In the genomic region with DNA sequence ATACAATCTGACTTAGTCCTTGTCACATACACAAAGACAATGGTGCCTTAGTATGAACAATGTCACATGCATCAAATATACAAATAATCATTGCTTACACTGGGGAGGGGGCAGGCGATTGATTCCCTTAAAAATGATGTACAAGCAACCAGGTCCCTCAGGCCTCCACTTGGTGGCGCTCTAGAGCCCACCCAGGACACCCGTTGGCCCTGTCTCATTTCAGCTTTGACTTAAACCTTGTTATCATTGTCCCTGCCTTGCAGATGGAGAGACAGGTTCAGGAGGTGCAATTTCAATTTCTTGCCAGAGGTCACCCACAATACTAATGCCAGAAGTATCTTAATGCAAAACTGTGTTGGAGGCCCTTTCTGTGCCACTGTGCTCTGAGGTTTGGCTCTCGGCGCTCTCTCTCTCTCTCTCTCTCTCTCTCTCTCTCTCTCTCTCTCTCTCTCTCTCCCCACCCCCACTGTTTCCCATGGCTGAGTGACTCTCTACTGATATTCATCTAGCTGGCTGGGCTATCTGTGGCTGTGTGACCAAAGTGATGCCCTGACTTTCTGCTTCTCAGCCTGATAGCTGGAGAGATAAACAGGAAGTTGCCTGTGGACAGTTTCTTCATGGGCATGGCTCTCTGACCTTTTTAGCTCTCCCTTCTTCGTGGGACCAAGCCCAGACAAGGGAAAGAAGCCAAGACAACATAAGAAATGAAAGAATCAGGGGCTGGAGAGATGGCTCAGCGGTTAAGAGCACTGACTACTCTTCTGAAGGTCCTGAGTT, we compare ENCODE assay signal across 10 mouse cellular contexts. TPM values are rescaled to one million over a fixed set of nuclear protein-coding genes. Genes with fewer than 3 reads are reported as not detected.
DNase-seq lines count a peak whose midpoint lies in the region; ATAC-seq lines count a peak whose summit lies in the region.
"Had no signal": no experiment of that assay in that cellular context is flagged by ENCODE, and none has a peak within 500 bp of the region (broad histone marks: within the 10 kb centered on the region; RNA-seq: fewer than 3 reads in every experiment).

No protein-coding gene starts in this region.

- no peak overlapping the region for H3K4me2 ChIP-seq in hindbrain, embryonic 14.5 days (replicated peaks)
- H3K4me2 ChIP-seq in embryonic facial prominence, embryonic 14.5 days (ENCODE audit: low read depth, low read length): no peak overlapping the region

- no peaks in the 10 kb centered on the region for H3K9me3 ChIP-seq in hindbrain, embryonic 10.5 days
- no peaks in the 10 kb centered on the region for H3K9me3 ChIP-seq in hindbrain, embryonic 14.5 days (ENCODE audit: control insufficient read depth, low read length)
- no peaks in the 10 kb centered on the region for H3K9me3 ChIP-seq in embryonic facial prominence, embryonic 14.5 days (ENCODE audit: control insufficient read depth, low read length)

- H3K27ac ChIP-seq in hindbrain, embryonic 10.5 days: peak overlapping the region; percentile 64
- H3K27ac ChIP-seq in hindbrain, embryonic 14.5 days: no peak overlapping the region
- H3K27ac ChIP-seq in embryonic facial prominence, embryonic 14.5 days (replicated peaks; ENCODE audit: low read depth, low read length): peak overlapping the region; percentile 79; the same call in 1 of the 2 replicates

- peak; percentile 68 for DNase-seq in hindbrain, embryonic 10.5 days (ENCODE audit: low spot score)
- no peak for DNase-seq in hindbrain, embryonic 14.5 days (ENCODE audit: low spot score)
- peak; percentile 75 for DNase-seq in A20 (ENCODE audit: low read depth, low spot score)
- peak; percentile 73 for DNase-seq in R1 (ENCODE audit: low read depth, low spot score)
- no peak for DNase-seq in embryonic facial prominence, embryonic 14.5 days (ENCODE audit: low spot score)
- DNase-seq in layer of hippocampus, adult 9-11 months: peak; percentile 43
- no peak for DNase-seq in right cerebral cortex, adult 2 months (ENCODE audit: low spot score in 2 of 2)

- WGBS in hindbrain, embryonic 10.5 days: 43% methylated on average over 7 of the region's 7 CpGs
- WGBS in hindbrain, embryonic 14.5 days: 45% methylated on average over 7 of the region's 7 CpGs
- WGBS in embryonic facial prominence, embryonic 14.5 days: 37% methylated on average over 7 of the region's 7 CpGs

- no peaks in the 10 kb centered on the region for H3K36me3 ChIP-seq in hindbrain, embryonic 10.5 days
- H3K36me3 ChIP-seq in hindbrain, embryonic 14.5 days (replicated peaks; ENCODE audit: control insufficient read depth, insufficient read depth): no peaks in the 10 kb centered on the region
- no peaks in the 10 kb centered on the region for H3K36me3 ChIP-seq in embryonic facial prominence, embryonic 14.5 days (ENCODE audit: control insufficient read depth, insufficient read depth, low read length)

- H3K27me3 ChIP-seq in hindbrain, embryonic 10.5 days (ENCODE audit: insufficient read depth, poor library complexity, severe bottlenecking): no peaks in the 10 kb centered on the region
- H3K27me3 ChIP-seq in hindbrain, embryonic 14.5 days (ENCODE audit: control insufficient read depth, insufficient read depth, low read length): no peaks in the 10 kb centered on the region
- no peaks in the 10 kb centered on the region for H3K27me3 ChIP-seq in embryonic facial prominence, embryonic 14.5 days (replicated peaks; ENCODE audit: control insufficient read depth, insufficient read depth, low read length)

- no peak overlapping the region for H3K4me3 ChIP-seq in hindbrain, embryonic 10.5 days
- H3K4me3 ChIP-seq in hindbrain, embryonic 14.5 days (replicated peaks; ENCODE audit: low read length): no peak overlapping the region
- H3K4me3 ChIP-seq in embryonic facial prominence, embryonic 14.5 days (ENCODE audit: low read depth, low read length): no peak overlapping the region
- H3K4me3 ChIP-seq: erythroblast, embryonic 14.5 days had no signal

- no peak overlapping the region for H3K9ac ChIP-seq in hindbrain, embryonic 14.5 days
- no peak overlapping the region for H3K9ac ChIP-seq in embryonic facial prominence, embryonic 14.5 days (ENCODE audit: low read depth, low read length)

- ATAC-seq in hindbrain, embryonic 14.5 days (ENCODE audit: low FRiP score): no peak
- ATAC-seq in embryonic facial prominence, embryonic 14.5 days (ENCODE audit: low read depth): no peak
- peak; percentile 72 for ATAC-seq in monocyte, adult 5-6 weeks (replicated peaks; ENCODE audit: insufficient number of reproducible peaks, low FRiP score, low TSS enrichment, poor library complexity, severe bottlenecking)

- peaks cover 49% of the 10 kb centered on the region for H3K4me1 ChIP-seq in hindbrain, embryonic 10.5 days (replicated peaks)
- H3K4me1 ChIP-seq in hindbrain, embryonic 14.5 days (replicated peaks; ENCODE audit: control insufficient read depth, insufficient read depth, low read length): no peaks in the 10 kb centered on the region; the same call in 1 of the 2 replicates
- H3K4me1 ChIP-seq in embryonic facial prominence, embryonic 14.5 days (ENCODE audit: control insufficient read depth, insufficient read depth, low read length): peaks cover 53% of the 10 kb centered on the region

RNA-seq across cellular contexts. Expression of a gene that starts 35.7 kb away (rescaled TPM):
- 0.14 and 0.22 TPM in 2 replicates for polyA plus RNA-seq in hindbrain, embryonic 10.5 days (2016; fragmentation: Nextera tagmentation; extraction: Ambion mirVana)
- not detected in 2 replicates for polyA plus RNA-seq in hindbrain, embryonic 14.5 days (2014; fragmentation: Nextera tagmentation; extraction: Ambion mirVana)
- polyA plus RNA-seq in embryonic facial prominence, embryonic 14.5 days (2014; fragmentation: Nextera tagmentation; extraction: Ambion mirVana): 0.55 and 0.95 TPM in 2 replicates
- 0.58 TPM in 1 of 3 replicates, not detected in the others for total RNA-seq in monocyte, adult 5-6 weeks (2017)
- polyA plus RNA-seq: lung, embryonic 16.5 days had no signal

Comparison
In these comparisons a context has a peak if more than half of its experiments do, and no peak if none do; other contexts are left out.
1. DNase-seq: peak in hindbrain, embryonic 10.5 days (single experiment), A20 (single experiment), R1 (single experiment) and layer of hippocampus, adult 9-11 months (single experiment); none in hindbrain, embryonic 14.5 days (single experiment), embryonic facial prominence, embryonic 14.5 days (single experiment) and right cerebral cortex, adult 2 months (0 of 2).